Mouse (Mus musculus): ENCODE measurements around the gene Piwil4. TPM values are rescaled to one million over a fixed set of nuclear protein-coding genes. Genes with fewer than 3 reads are reported as not detected.
"Not testable (repeated sequence)": the region's sequence is repeated elsewhere in the genome, so short reads cannot be mapped to it uniquely, and the experiment has no call there.

Gene Piwil4
- polyA plus RNA-seq, 1 experiment from 2014 or later, result not detected

GRCm38 (mm10) chr9:14689376-14690108 lies 51.0 kb downstream of the Piwil4 start:
- H3K9ac ChIP-seq, result no peak overlapping the region
- TF ChIP-seq CTCF (IDR thresholded peaks at IDR 0.05; ENCODE audit: low read depth), result no peak
- no peaks in the 10 kb centered on the region for H3K4me1 ChIP-seq (ENCODE audit: insufficient read depth)
- H3K36me3 ChIP-seq (ENCODE audit: insufficient read depth), result no peaks in the 10 kb centered on the region
- no peak overlapping the region for H3K27ac ChIP-seq (ENCODE audit: low read depth)
- ATAC-seq (ENCODE audit: insufficient read depth), result no peak
- H3K27me3 ChIP-seq (ENCODE audit: insufficient read depth, low read length), result no peaks in the 10 kb centered on the region
- H3K9me3 ChIP-seq (ENCODE audit: low read depth, low read length), result no peaks in the 10 kb centered on the region
- no peak for DNase-seq
- no peak overlapping the region for H3K4me3 ChIP-seq (ENCODE audit: low read depth, low read length)
- no peak overlapping the region for H3K4me2 ChIP-seq
- WGBS, result 27% methylated on average over 12 of the region's 12 CpGs

- Histone ChIP-seq H3K9ac (no peak overlapping the region), H3K27ac (ENCODE audit: low read depth) (no peak overlapping the region), H3K4me2 (no peak overlapping the region), H3K36me3 (ENCODE audit: insufficient read depth) (no peaks in the 10 kb centered on the region), H3K27me3 (ENCODE audit: insufficient read depth, low read length) (no peaks in the 10 kb centered on the region), H3K4me3 (ENCODE audit: low read depth, low read length) (no peak overlapping the region), H3K4me1 (ENCODE audit: insufficient read depth) (no peaks in the 10 kb centered on the region), H3K9me3 (ENCODE audit: low read depth, low read length) (no peaks in the 10 kb centered on the region)
- 58% methylated on average over 4 of the region's 4 CpGs for WGBS
- no peak for TF ChIP-seq CTCF (IDR thresholded peaks at IDR 0.05; ENCODE audit: low read depth)
- ATAC-seq (ENCODE audit: insufficient read depth), result no peak
- DNase-seq, result no peak
Observed at GRCm38 (mm10) chr9:14684363-14684762, 56.2 kb downstream of the Piwil4 start.

- TF ChIP-seq CTCF (IDR thresholded peaks at IDR 0.05; ENCODE audit: low read depth), result no peak
Observed at GRCm38 (mm10) chr9:14682741-14683140, 57.8 kb downstream of the Piwil4 start.

GRCm38 (mm10) chr9:14680584-14680983 lies 59.9 kb downstream of the Piwil4 start:
- no peak overlapping the region for H3K27ac ChIP-seq (ENCODE audit: low read depth)
- no peaks in the 10 kb centered on the region for H3K4me1 ChIP-seq (ENCODE audit: insufficient read depth)
- DNase-seq (no peak), ATAC-seq (ENCODE audit: insufficient read depth) (no peak)
- no peaks in the 10 kb centered on the region for H3K9me3 ChIP-seq (ENCODE audit: low read depth, low read length)
- no peaks in the 10 kb centered on the region for H3K27me3 ChIP-seq (ENCODE audit: insufficient read depth, low read length)
- no peak overlapping the region for H3K4me2 ChIP-seq
- H3K4me3 ChIP-seq (ENCODE audit: low read depth, low read length), result no peak overlapping the region
- TF ChIP-seq CTCF (IDR thresholded peaks at IDR 0.05; ENCODE audit: low read depth), result no peak
- WGBS, result 59% methylated on average over 2 of the region's 2 CpGs
- H3K9ac ChIP-seq, result no peak overlapping the region
- H3K36me3 ChIP-seq (ENCODE audit: insufficient read depth), result no peaks in the 10 kb centered on the region

More at GRCm38 (mm10) chr9:14682741-14683140, 57.8 kb downstream of the Piwil4 start:
- H3K27me3 ChIP-seq (ENCODE audit: insufficient read depth, low read length), result no peaks in the 10 kb centered on the region
- H3K4me2 ChIP-seq, result no peak overlapping the region
- no peak overlapping the region for H3K27ac ChIP-seq (ENCODE audit: low read depth)
- H3K9me3 ChIP-seq (ENCODE audit: low read depth, low read length), result no peaks in the 10 kb centered on the region
- no peaks in the 10 kb centered on the region for H3K36me3 ChIP-seq (ENCODE audit: insufficient read depth)
- no peak overlapping the region for H3K4me3 ChIP-seq (ENCODE audit: low read depth, low read length)
- H3K9ac ChIP-seq, result no peak overlapping the region
- DNase-seq, result no peak
- H3K4me1 ChIP-seq (ENCODE audit: insufficient read depth), result no peaks in the 10 kb centered on the region
- ATAC-seq (ENCODE audit: insufficient read depth), result no peak

GRCm38 (mm10) chr9:14675707-14676691 lies 64.5 kb downstream of the Piwil4 start:
- no peak for TF ChIP-seq CTCF (IDR thresholded peaks at IDR 0.05; ENCODE audit: low read depth)

GRCm38 (mm10) chr9:14674506-14674905 lies 66.0 kb downstream of the Piwil4 start:
- no peak for DNase-seq
- Histone ChIP-seq H3K27ac (ENCODE audit: low read depth) (no peak overlapping the region), H3K4me3 (ENCODE audit: low read depth, low read length) (no peak overlapping the region), H3K9me3 (ENCODE audit: low read depth, low read length) (no peaks in the 10 kb centered on the region), H3K9ac (no peak overlapping the region), H3K4me2 (no peak overlapping the region), H3K36me3 (ENCODE audit: insufficient read depth) (no peaks in the 10 kb centered on the region), H3K27me3 (ENCODE audit: insufficient read depth, low read length) (no peaks in the 10 kb centered on the region), H3K4me1 (ENCODE audit: insufficient read depth) (no peaks in the 10 kb centered on the region)
- 83% methylated on average over 8 of the region's 8 CpGs for WGBS
- no peak for ATAC-seq (ENCODE audit: insufficient read depth)
- no peak for TF ChIP-seq CTCF (IDR thresholded peaks at IDR 0.05; ENCODE audit: low read depth)

More at GRCm38 (mm10) chr9:14675707-14676691, 64.5 kb downstream of the Piwil4 start:
- Histone ChIP-seq H3K9ac (no peak overlapping the region), H3K27ac (ENCODE audit: low read depth) (peak overlapping the region; percentile 79), H3K9me3 (ENCODE audit: low read depth, low read length) (no peaks in the 10 kb centered on the region), H3K36me3 (ENCODE audit: insufficient read depth) (no peaks in the 10 kb centered on the region), H3K27me3 (ENCODE audit: insufficient read depth, low read length) (no peaks in the 10 kb centered on the region), H3K4me3 (ENCODE audit: low read depth, low read length) (no peak overlapping the region), H3K4me2 (peak overlapping the region; percentile 40), H3K4me1 (ENCODE audit: insufficient read depth) (no peaks in the 10 kb centered on the region)
- ATAC-seq (ENCODE audit: insufficient read depth), result peak; percentile 82
- 37% methylated on average over 9 of the region's 9 CpGs for WGBS
- peak; percentile 73 for DNase-seq

- Histone ChIP-seq H3K27ac (ENCODE audit: low read depth) (no peak overlapping the region), H3K36me3 (ENCODE audit: insufficient read depth) (no peaks in the 10 kb centered on the region), H3K4me2 (no peak overlapping the region), H3K4me1 (ENCODE audit: insufficient read depth) (no peaks in the 10 kb centered on the region), H3K4me3 (ENCODE audit: low read depth, low read length) (no peak overlapping the region), H3K27me3 (ENCODE audit: insufficient read depth, low read length) (no peaks in the 10 kb centered on the region), H3K9ac (no peak overlapping the region), H3K9me3 (ENCODE audit: low read depth, low read length) (no peaks in the 10 kb centered on the region)
- DNase-seq (no peak), ATAC-seq (ENCODE audit: insufficient read depth) (no peak)
- 89% methylated on average over 4 of the region's 4 CpGs for WGBS
- TF ChIP-seq CTCF (IDR thresholded peaks at IDR 0.05; ENCODE audit: low read depth), result no peak
Observed at GRCm38 (mm10) chr9:14673109-14673508, 67.4 kb downstream of the Piwil4 start.

GRCm38 (mm10) chr9:14671965-14672364 lies 68.6 kb downstream of the Piwil4 start:
- not testable (repeated sequence) for H3K36me3 ChIP-seq (ENCODE audit: insufficient read depth); H3K27me3 ChIP-seq (ENCODE audit: insufficient read depth, low read length); H3K4me2 ChIP-seq; H3K27ac ChIP-seq (ENCODE audit: low read depth); DNase-seq; H3K4me3 ChIP-seq (ENCODE audit: low read depth, low read length); H3K4me1 ChIP-seq (ENCODE audit: insufficient read depth); H3K9me3 ChIP-seq (ENCODE audit: low read depth, low read length); H3K9ac ChIP-seq; ATAC-seq (ENCODE audit: insufficient read depth)
- WGBS, result 50% methylated on average over 5 of the region's 5 CpGs
